ENCODE assay signal across 1 mouse cellular context in genomic region chr11:106201337-106202122, GRCm38 (mm10).
TF ChIP-seq lines count a peak whose summit lies in the region.

No protein-coding gene starts in this region.

TF ChIP-seq in MEL, 35 proteins besides CTCF, POLR2A, EP300 and RAD21:
- TF ChIP-seq ZKSCAN1 (IDR thresholded peaks at IDR 0.05; ENCODE audit: low read depth, low read length) (no peak; the same call in 1 of the 2 replicates), GATA1 (IDR thresholded peaks at IDR 0.05; ENCODE audit: low read depth, low read length) (peak; percentile 98), CHD2 (IDR thresholded peaks at IDR 0.05; ENCODE audit: low read length) (0 out of 2 replicates have a peak, but pooled peaks have one; percentile 14), MAFK (IDR thresholded peaks at IDR 0.05; ENCODE audit: borderline replicate concordance, low read depth, low read length) (peak; percentile 66; the same call in 1 of the 2 replicates), BHLHE40 (IDR thresholded peaks at IDR 0.05; ENCODE audit: borderline replicate concordance, low read depth, low read length) (peak; percentile 84), MAZ (IDR thresholded peaks at IDR 0.05; ENCODE audit: low read depth, low read length) (peak; percentile 48; the same call in 1 of the 2 replicates), MXI1 (IDR thresholded peaks at IDR 0.05; ENCODE audit: low read depth, low read length) (peak; percentile 83), MYB (IDR thresholded peaks at IDR 0.05; ENCODE audit: low read depth, low read length) (peak; percentile 74), TAL1 (IDR thresholded peaks at IDR 0.05; ENCODE audit: low read length) (peak; percentile 91), GABPA (IDR thresholded peaks at IDR 0.05; ENCODE audit: low read depth, low read length) (no peak), ZNF384 (IDR thresholded peaks at IDR 0.05; ENCODE audit: low read depth, low read length) (0 out of 2 replicates have a peak, but pooled peaks have one; percentile 28), TBP (IDR thresholded peaks at IDR 0.05; ENCODE audit: low read depth, low read length) (peak; percentile 28; the same call in 1 of the 2 replicates), ZMIZ1 (IDR thresholded peaks at IDR 0.05; ENCODE audit: low read depth, low read length) (0 out of 2 replicates have a peak, but pooled peaks have one; percentile 51), POLR2AphosphoS2 (IDR thresholded peaks at IDR 0.05; ENCODE audit: low read length) (peak; percentile 15; the same call in 1 of the 2 replicates), CHD1 (IDR thresholded peaks at IDR 0.05; ENCODE audit: low read depth, low read length) (0 out of 2 replicates have a peak, but pooled peaks have one; percentile 64), NRF1 (IDR thresholded peaks at IDR 0.05; ENCODE audit: insufficient read depth, low read depth, low read length, poor library complexity, severe bottlenecking) (no peak), USF1 (IDR thresholded peaks at IDR 0.05; ENCODE audit: low read depth, low read length) (0 out of 2 replicates have a peak, but pooled peaks have one; percentile 9), ETS1 (IDR thresholded peaks at IDR 0.05; ENCODE audit: low read depth, low read length) (peak; percentile 92), TCF12 (IDR thresholded peaks at IDR 0.05; ENCODE audit: low read depth, low read length) (peak; percentile 96), USF2 (IDR thresholded peaks at IDR 0.05; ENCODE audit: borderline replicate concordance in 1 of 2, insufficient read depth in 1 of 2, low read depth in 1 of 2, low read length in 2 of 2) (no peak), ZC3H11A (IDR thresholded peaks at IDR 0.05; ENCODE audit: low read depth, low read length) (no peak; the same call in 1 of the 2 replicates), SIN3A (IDR thresholded peaks at IDR 0.05; ENCODE audit: low read length) (peak; percentile 95), JUND (IDR thresholded peaks at IDR 0.05; ENCODE audit: low read depth, low read length) (no peak), ELF1 (IDR thresholded peaks at IDR 0.05; ENCODE audit: low read depth, low read length) (peak; percentile 17; the same call in 1 of the 2 replicates), MAX (IDR thresholded peaks at IDR 0.05; ENCODE audit: low read length) (peak; percentile 54), MYC (IDR thresholded peaks at IDR 0.05; ENCODE audit: low read depth, low read length) (0 out of 2 replicates have a peak, but pooled peaks have one; percentile 27), RCOR1 (IDR thresholded peaks at IDR 0.05; ENCODE audit: low read depth, low read length) (peak; percentile 99), HCFC1 (IDR thresholded peaks at IDR 0.05; ENCODE audit: low read depth, low read length) (peak; percentile 58)
TF ChIP-seq in MEL: peak in this region for 22.
